Mouse (Mus musculus): ENCODE results near the gene Rapgef3.

Rapgef3 gene

DNA sequence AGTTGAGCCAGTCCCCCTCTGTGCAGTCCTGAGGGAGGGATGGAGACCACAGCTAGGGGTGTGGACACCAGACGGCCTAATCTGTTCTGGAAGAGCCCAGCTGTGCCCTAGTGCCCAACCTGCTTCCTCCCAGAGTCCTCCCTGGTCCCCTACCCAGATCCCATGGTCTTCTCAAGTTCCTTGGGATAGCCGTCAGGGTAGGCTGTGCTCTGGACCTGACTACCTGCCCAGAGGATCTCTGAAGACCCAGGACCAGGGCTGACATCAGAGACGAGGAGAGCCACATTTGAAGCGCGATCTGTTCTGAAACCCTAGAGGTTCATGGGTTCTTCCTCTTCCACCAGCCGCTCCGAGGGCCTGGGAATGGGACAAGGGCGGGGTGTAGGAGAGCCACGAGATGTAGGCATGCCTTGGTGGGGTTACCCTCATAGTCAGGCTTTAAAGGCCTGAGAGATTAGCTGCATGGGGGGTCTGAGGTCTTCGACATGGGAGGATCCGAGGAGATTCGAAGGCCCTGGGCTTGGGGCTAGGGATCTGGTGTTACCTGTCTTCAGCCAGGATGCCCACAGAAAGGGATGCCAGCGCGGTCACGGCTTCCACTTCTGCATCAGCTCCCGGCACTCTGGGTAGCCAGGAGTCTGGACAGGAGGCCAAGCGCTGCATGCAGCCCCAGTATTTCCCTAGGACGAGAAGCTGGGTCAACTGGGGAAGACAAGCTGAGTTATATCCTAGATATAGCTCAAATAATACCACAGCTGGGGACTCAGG lies 25.8 kb upstream of the Rapgef3 start:
- no peak for DNase-seq (ENCODE audit: low read depth)

DNA sequence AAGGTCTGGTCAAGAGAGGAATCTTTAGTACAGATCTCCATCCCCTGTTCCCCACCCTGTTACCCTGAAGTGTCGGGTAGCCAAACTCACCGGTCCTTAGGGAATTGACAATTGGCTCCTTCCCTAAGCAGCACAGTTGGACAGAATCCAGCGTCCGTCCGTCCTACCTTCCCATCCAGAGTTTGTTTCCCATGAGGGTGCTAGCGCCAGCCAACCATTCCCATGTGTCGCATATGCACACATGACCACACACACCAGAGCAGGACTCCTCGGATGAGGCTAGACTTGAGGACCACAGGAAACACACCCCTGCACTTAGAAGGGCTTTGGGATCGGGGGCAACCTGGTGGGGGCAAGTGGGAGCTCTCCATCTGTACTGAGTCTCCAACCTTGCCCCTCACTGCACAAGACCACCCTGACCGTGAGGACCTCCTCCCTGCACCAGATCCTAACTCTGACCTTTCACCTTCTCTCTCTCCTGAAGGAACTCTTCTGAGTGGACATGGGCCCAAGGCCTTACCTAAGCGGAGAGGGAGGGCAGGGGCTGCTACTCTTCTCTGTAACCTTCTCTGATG lies 23.4 kb upstream of the Rapgef3 start:
- no peak for DNase-seq (ENCODE audit: low read depth)

- peak; percentile 66 for DNase-seq (ENCODE audit: low read depth)
Observed at GRCm38 (mm10) chr15:97789761-97790505, 22.2 kb upstream of the Rapgef3 start.

DNA sequence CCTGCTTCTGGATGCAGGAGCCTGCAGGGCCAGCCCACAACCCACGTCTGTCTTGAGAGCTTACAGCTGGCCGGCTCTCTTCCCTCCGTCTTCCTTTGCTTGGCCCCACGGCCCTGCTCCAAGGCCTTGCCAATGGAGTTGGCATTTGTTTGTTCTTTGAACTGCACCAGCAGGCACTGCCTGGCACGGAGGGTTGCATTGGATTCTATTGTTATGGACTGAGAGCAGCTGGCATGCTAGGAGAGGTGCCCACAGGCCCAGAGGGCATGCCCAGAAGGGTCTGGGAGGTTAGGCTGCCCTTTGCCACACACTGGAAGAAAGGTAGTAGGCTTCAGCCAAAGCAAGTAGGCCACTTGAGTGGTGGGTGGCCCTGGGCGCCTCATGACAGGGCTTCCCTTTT lies 21.0 kb upstream of the Rapgef3 start:
- no peak for DNase-seq (ENCODE audit: low read depth)

- peak; percentile 87 for DNase-seq (ENCODE audit: low read depth)
Observed at GRCm38 (mm10) chr15:97787799-97788667, 20.3 kb upstream of the Rapgef3 start.

- DNase-seq (ENCODE audit: low read depth), result no peak
Observed at GRCm38 (mm10) chr15:97787148-97787798, 19.5 kb upstream of the Rapgef3 start.

DNA sequence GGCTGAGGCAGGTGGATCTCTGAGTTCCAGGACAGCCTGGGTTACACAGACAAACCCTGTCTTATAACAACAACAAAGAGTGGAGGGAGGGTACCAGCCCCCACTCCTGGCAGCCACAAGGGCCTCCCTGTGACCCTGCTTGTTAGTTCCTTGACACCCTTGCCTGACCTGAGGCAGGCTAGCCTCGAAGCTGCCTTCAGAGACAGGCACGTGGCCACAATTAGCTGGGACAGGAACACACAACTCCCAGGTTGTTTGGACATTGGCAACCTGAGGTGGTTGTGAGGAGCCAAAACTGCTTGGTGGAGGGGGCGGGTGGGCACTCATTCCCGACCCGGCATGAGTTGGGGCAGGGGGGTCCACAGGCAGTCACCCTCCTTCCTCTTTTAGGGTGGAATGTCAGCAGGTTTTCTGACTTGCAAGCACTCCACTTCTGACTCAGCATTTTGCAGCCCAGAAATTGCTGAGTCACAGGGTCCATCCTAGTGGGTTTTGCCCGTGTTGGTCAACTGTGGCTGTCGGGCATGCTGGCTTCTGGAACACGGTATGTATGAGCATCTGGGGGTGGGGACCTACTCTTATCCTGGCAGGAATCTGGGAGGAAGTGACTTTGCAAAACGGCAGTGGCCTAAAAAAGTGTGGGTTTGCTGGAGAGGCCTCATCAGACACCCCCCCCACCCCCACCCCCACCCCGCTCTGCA lies 18.8 kb upstream of the Rapgef3 start:
- DNase-seq (ENCODE audit: low read depth), result peak; percentile 98

DNA sequence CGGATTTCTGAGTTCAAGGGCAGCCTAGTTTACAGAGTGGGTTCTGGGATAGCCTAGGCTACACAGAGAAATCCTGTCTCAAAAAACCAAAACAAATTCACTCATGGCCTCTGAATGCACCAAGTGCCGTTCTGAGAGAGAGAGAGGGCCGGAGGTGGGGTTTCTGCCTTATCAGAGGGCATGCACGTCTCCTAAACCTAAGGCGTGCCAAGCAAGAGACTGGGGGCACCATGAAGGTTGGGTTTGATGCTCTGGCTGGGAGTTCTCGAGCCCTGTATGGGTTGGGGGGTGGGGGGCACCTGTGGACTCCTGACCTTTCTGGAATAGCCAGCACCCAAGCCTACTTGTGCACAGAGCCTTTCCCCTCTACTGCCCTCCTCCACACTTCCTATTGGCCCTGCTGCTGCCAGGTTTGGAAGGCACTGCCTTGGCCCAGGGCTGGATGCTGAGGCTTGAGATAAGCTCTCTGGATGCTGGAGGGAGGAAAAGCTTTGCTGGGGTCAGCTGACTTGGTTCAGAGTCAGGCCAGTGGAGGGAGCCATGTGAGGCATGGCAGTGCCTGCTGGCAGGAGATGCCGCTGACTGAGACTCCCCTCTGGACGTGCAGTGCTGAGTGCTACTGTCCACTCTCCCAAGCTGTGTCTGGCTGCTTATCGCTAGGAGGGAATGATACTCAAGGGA lies 18.1 kb upstream of the Rapgef3 start:
- DNase-seq (ENCODE audit: low read depth), result peak; percentile 84

DNA sequence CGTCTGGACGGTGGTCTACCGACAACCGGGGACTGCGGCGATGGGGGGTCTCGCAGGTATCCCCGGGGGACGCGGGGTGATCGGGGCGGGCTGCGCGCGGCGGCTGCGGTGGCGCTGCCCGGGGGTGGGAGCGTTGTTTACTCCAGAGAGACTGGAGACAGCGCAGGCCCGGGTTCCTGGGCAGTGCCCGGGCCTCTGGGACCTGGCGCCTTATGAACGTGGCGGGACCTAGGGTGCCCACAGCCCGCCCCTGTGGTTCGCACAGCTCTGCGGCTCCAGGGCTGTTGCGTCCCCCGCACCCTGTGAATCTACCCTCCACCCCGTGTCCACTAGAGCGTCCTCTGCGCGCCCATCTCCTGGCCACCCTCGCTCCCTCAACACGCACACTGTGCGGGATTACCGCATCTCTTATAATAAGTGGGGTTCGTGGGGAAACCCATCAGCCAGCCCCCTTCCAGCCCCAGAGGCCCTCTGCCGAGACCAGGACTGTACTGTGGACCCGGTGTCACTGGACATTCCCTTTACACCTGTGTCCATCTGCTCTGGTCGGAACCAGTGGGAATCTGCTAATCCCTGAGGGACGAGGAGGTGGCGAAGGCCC lies 16.9 kb upstream of the Rapgef3 start:
- DNase-seq (ENCODE audit: low read depth), result peak; percentile 38

GRCm38 (mm10) chr15:97784092-97784559 lies 16.4 kb upstream of the Rapgef3 start:
- DNase-seq (ENCODE audit: low read depth), result peak; percentile 87

GRCm38 (mm10) chr15:97782749-97783105 lies 15.0 kb upstream of the Rapgef3 start:
- peak; percentile 86 for DNase-seq (ENCODE audit: low read depth)

DNA sequence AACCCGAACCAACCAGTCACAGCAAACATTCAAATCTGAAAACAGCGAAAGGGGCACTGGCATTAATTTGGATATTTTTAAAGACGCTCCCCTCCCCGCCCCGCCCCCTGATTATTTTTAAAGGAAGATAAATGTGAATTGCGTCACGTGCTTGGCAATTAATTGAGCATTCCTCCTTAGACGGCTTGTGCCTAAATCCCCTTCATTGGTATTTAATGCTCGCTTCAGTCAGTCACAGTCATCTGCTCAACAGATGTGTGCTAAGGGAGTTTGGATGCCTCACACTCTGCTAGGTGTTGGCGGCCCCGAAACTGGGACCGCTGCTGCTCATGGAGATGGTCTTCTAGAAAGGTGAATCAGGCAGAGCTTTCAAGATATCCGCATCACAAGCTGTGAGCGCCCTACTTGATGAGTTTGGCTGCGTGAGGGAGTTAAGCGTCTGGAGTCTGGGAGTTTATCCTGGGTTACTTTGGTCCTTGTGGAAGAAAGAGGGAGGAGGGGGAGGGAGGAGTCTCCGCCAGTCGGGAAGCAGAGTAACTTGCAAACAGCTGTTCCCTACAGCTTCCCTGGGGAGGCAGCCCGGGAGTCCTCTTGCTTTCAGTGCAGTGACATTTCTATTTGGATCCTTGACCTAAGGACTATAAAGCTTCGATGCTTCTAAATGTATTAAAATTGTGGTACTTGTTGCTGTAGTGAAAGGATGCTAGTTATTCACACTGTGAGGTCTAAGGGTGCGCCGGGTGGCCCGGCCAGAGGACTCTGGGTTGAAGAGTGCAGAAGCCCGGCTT lies 14.4 kb upstream of the Rapgef3 start:
- DNase-seq (ENCODE audit: low read depth), result no peak

DNA sequence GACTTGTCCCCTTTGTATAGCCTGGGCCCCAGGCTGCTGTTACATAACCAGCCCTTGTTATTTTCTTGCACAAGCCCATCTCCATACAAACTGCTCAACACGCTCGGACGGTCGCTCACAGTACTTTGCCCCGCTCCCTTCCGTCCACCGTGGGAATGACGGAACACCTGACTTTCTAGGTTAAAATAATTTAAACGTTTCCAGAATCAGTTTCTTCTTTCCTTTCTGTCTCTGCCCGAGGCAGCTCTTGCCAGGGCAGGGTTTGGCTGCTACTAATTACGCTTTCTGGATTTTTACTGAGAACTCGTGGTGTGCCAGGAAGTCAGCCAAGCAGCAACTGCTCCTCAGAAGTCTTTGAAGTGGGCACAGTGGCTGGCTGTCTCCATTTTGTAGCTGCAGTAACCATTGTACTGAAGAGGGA lies 12.8 kb upstream of the Rapgef3 start:
- no peak for DNase-seq (ENCODE audit: low read depth)

DNA sequence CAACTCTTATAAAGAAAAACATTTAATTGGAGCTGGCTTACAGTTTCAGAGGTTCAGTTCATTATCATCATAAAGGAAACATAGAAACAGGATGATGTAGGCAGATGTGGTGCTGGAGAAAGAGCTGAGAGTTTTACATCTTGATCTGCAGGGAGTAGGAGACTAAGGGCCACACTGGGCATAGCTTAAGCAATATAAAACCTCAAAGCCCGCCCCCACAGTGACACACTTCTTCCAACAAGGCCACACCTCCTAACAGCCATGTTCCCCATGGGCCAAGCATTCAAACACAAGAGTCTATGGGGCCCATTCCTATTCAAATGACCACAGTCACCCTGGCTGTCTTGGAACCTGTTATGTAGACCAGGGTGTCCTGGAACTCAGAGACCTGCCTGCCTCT lies 11.8 kb upstream of the Rapgef3 start:
- DNase-seq (ENCODE audit: low read depth), result peak; percentile 62

- DNase-seq (ENCODE audit: low read depth), result no peak
Observed at GRCm38 (mm10) chr15:97778311-97779098, 10.7 kb upstream of the Rapgef3 start, which contains the start of gene Slc48a1. Slc48a1 (plus strand) TSS chr15:97778520.

DNA sequence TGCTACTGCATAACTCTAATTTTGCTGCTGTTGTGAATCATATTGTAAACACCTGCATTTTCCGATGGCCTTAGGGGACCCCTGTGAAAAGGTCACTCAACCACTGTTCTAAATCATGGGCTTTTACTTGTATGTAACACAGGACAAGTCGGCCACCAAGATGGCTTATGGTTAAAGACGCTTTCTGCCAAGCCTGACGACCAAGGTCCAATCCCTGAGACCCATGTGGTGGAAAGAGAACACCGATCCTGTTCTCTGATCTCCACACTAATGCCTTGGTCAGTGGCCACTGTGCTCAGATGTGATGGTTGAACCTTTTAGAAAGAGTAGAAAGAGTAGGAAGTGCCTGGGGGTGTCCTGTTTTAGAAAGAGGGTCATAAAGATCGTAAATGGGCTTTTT lies 9.1 kb upstream of the Rapgef3 start:
- no peak for DNase-seq (ENCODE audit: low read depth)

- peak; percentile 77 for DNase-seq (ENCODE audit: low read depth)
Observed at GRCm38 (mm10) chr15:97776514-97776913, 8.7 kb upstream of the Rapgef3 start.

DNA sequence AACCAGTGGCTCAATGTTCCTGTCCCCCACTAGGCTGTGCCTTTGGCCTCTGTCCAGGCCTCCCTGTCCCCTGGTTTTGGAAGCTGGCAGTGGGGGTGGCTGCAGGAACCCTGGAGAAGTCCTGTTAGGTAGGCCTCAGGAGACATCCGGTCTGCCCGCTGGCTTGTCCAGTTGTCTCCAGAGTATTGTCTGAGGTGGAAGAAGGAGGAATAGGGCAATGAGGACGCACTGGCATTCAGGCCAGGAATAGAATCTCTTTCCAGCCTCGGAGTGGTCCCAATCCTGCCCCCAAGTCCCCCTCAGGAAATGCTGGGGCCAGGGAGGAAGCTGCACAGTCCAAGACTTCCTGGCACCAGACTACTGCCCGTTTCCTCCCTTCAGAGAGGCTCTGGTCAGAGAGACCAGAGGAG lies 6.2 kb upstream of the Rapgef3 start:
- no peak for DNase-seq (ENCODE audit: low read depth)

Data from 416B (cell line).